Mouse (Mus musculus): ENCODE data around the gene T2.
"Not testable (repeated sequence)": the region's sequence is repeated elsewhere in the genome, so short reads cannot be mapped to it uniquely, and the experiment has no call there.

Gene T2

GRCm38 (mm10) chr17:8367514-8368480 is 12.0 kb downstream of the T2 start:
- peak; percentile 65 to 76 for DNase-seq

DNA sequence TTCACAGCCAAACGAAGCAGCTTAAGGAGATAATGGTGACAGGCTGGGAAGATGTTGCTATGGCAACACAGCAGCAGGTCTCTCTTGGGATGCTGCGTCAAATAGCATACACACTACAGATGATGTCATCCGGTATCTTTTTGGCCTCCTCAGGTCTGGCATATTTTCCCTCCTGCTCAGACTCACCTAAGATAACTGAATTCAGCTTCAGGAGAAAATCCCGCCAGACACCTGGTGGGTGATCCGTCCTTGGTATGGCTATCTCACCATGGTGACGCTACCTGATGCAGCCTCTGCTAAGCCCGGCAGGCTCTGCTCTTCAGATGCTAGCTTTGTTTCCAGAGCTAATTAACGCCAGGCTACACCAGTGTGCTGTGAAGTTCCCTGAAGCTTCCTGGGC is 12.8 kb downstream of the T2 start:
- peak; percentile 76 for DNase-seq

GRCm38 (mm10) chr17:8369171-8369570 is 13.4 kb downstream of the T2 start:
- peak in 1 of 2 experiments; percentile 32 for DNase-seq

DNA sequence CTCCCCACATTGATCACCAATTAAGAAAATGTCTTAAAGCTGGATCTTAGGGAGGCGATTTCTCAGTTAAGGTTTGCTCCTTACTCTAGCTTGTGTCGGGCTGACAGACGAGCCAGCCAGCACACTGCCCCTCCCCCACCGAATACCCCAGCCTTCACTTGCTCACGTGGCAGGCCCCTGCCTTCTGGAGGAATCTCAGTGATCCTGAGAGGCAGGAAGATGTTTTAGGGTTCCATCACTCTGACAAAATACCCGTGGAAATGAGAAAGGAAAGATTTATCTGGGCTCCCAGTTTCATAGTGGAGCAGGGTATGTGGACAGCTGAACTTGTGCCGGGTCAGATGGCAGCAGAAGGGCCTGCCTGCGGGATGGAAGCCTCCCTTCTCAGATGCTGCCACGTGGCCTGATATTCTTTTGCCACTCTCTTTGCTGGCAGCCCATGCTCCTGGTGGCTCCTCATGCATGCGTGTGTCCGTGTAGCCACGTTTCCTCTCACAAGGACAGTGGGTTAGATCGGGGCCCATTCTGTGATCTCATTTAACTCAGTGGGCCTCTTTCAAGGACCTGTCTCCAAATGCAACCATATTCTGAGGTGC is 14.9 kb downstream of the T2 start:
- peak; percentile 67 to 70 for DNase-seq

- DNase-seq: peak; percentile 81 to 85
Observed at GRCm38 (mm10) chr17:8371834-8372233, 16.0 kb downstream of the T2 start.

DNA sequence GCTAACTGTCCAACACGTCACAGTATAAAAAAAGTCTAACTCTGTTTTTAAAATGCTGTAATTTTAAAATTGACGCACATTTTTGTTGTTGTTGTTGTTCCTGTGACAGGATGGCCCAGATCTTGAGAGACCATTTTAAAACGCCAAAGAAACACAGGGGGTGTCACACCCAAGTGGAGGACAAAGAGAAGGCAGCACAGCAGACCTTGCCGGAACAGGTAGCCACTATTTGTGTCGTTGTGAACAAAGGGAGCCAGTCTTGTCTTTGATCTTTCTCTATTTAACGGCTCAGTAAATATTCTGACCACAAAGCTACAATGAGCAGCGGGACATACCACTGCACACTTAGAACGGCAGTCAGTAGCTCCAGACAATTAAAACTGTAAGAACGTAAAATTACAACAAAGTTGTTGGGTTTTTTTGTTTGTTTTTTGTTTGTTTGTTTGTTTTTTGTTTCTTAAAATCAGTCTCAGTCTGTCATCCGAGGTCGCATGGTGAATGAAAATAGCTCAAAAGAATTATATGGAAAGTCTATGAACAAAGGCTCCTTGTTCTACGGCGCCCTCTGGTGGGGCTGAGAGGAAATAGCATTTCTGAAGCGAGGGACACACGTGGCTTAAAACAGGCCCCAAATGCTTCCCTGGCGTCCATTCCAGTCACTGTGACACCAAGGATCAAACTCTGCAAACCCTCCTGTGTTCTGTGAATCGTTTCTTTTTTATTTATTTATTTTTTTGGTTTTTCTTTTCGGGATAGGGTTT is 16.7 kb downstream of the T2 start:
- peak; percentile 90 to 92 for DNase-seq

DNA sequence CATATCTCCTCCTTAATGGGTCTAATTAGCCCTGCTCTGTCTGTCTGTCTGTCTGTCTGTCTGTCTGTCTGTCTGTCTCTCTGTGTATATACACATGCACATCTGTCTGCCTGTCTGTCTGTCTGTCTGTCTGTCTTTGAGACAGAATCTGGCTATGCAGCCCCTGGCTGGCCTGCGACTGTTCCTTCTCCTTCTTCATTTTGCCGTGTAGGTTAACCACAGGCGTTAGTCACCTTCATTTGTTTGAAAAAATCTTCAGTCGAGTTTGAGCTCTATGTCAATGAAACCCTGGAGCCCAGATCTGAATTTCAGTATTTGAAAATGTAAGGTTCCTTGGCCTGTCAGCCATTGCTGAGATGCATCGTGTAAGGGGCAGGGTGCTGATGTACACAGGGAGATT is 21.5 kb downstream of the T2 start:
- no peak for DNase-seq

DNA sequence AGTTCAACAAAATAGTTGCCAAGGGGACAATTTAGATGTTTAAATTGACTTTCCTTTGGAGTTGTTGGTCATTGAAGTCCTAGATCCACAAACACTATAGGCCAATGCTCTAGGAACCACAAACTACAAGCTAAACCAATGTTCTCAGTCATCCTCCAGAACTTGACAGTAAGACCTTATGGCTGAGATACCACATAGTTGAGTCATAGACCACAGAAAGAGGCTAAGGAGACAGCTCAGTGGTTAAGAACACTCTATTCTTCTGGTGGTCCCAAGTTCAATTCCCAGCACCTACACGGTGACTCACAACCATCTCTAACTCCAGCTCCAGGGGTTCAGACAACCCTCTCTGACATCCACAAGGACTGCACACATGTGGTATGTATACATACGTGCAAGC is 29.6 kb downstream of the T2 start:
- no peak for DNase-seq

GRCm38 (mm10) chr17:8388463-8388862 is 32.7 kb downstream of the T2 start:
- DNase-seq: peak; percentile 74 to 84

DNA sequence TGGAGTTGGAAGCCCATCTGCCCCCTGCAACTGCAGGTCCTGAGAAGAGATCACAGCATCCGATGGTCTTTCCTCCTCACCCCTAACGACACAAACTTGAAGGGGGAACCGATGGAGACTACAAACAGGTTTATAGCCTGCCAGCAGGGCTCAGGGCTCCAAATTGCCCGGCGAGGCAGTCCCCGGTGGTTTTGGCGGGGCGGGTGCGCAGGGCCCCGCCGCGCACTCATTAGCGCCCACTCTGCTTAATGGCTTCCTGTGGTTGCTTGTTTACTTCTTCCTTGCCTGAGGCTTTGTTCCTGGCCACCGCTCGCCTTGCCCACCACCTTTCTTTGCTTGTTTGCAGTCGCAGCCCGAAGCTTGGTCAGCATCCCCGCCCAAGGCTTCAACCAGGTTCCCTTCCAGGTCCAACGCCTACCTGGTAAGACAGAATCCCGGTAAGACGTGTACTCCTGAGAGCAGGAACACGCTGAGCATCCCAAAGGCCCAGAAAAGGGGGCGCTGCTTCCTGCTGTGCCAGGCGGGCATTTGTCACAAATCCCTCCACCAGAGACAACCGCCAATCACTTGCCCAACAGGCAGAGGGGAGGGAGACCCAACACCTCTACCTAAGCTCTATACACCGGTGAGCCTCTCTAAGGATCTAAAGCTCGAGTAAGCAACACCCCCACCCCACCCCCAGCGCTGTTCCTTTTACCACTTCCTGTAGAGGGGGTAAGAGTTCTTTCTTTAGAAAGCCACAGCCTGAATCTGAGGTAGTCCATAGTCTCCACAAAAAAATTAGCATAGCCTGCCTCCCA is 33.4 kb downstream of the T2 start:
- DNase-seq: peak in 1 of 2 experiments; percentile 20

DNA sequence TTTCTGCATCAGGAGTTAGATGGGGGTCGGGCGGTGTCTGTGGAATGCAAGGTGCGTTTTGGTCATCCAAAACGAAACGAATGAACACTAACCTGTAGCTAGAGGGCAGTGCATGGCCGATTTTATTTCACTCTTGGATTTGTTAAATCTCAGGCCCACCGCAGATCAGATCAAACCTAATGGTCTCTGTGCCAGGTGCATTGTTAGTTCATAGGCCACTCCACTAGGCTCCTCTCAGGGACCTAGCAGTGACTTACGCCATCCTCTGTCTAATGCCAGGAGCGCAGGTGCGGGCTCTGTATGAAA is 34.0 kb downstream of the T2 start:
- no peak for DNase-seq

- no peak for DNase-seq
Observed at GRCm38 (mm10) chr17:8390487-8390886, 34.7 kb downstream of the T2 start.

DNA sequence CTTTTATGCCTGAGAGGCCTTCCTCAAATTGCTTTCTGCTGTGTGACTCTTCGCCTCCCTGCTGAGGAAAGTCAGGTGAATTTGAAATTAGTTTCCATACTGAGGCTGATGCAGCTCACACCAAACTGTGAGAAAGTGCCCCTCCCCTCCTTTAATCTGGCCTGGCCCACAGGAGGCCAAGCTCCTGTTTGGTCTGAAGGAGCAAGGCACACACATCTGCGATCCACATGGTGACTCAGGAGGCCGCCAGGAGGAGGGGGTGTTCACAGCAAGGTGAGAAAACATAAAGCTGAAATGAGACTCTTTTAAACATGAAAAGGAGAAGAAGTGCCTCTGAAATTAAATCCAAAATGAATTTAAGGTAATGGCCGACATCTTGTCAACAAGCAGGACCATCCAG is 40.6 kb downstream of the T2 start:
- DNase-seq: no peak

DNA sequence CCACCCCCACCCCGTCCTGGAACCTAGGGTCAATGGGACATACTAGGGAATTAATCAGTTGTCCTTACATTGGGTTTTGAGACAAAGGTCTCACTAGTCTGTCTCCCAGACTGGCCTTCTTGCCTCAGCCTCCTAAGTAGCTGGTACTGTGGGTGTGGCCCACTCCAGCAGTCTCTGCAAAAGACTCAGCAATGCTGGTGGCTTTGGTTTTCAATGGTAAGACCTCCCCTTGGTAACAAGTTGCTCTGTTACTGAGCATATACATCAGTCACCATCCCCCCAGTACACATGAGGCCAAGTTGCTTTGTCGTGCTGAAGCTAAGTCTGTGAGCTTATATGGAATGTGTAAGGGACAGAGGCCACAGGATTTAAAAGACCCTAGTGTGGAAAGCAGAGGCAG is 42.2 kb downstream of the T2 start:
- no peak for DNase-seq

GRCm38 (mm10) chr17:8403932-8404331 is 48.1 kb downstream of the T2 start:
- not testable (repeated sequence) for DNase-seq

GRCm38 (mm10) chr17:8406285-8406684 is 50.5 kb downstream of the T2 start:
- DNase-seq: no peak

GRCm38 (mm10) chr17:8408002-8408401 is 52.2 kb downstream of the T2 start:
- DNase-seq: not testable (repeated sequence)

DNA sequence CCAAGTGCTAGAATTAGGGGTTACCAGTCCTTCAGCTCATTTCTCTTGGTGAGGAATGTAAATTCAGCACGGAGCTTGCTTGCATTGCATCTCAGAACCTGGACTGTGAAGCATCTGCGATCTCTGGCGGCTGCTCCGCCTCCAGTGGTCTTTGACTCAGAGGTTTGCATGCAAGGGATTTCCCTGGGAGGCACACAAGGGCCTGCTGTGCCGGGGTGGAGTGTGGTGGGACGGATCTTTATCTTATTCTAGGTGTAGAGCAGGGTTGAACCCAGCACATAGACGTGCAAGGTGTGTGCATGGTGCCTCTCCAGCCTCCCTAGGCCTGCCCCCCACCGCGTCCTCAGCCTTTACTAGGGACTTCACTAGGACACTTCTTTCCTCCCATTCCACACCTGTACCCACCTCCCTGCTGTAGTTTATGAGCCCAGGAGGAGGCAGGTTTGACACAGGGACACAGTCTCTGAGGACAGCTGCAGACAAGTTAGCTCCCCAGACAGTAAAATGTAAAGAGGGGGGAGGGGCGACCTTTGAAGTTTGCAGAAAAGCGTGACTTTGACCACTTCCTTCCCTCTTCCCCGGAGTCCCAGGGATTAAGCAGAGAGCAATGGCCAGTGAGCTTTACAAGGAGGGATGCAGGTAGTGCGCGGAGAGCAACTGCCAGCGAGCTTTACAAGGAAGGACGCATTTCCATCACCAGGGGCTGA is 53.0 kb downstream of the T2 start:
- DNase-seq: no peak

DNA sequence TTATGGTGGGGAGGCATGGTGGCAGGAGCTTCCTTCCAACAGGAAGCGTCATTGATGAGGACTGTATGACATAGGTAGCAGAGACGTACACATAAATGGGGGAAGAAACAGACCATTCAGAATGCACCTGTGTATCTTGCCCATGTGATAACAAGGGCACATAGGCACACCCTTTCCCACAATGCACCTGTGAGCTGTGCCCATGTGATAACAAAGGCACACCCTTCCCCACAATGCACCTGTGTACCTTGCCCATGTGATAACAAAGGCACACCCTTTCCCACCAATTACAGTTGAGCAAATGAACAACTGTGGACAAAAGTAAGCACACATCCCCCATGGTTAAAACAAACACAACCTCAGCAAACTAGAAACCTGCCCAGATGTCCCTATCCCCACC is 54.5 kb downstream of the T2 start:
- DNase-seq: no peak

- DNase-seq: no peak
Observed at GRCm38 (mm10) chr17:8413656-8414055, 57.9 kb downstream of the T2 start.

GRCm38 (mm10) chr17:8415533-8415932 is 59.7 kb downstream of the T2 start:
- no peak for DNase-seq

- DNase-seq: no peak
Observed at GRCm38 (mm10) chr17:8416865-8417264, 61.1 kb downstream of the T2 start.
